Mouse (Mus musculus): ENCODE data around the gene Chrnb2. TPM values are rescaled to one million over a fixed set of nuclear protein-coding genes. Genes with fewer than 3 reads are reported as not detected.
A peak's percentile ranks its signal among the peaks of the same experiment; 100 is the strongest.
"Not testable (repeated sequence)": the region's sequence is repeated elsewhere in the genome, so short reads cannot be mapped to it uniquely, and the experiment has no call there.

The Chrnb2 gene
- polyA plus RNA-seq, 1 experiment from 2014 or later: 0.31 TPM

DNA sequence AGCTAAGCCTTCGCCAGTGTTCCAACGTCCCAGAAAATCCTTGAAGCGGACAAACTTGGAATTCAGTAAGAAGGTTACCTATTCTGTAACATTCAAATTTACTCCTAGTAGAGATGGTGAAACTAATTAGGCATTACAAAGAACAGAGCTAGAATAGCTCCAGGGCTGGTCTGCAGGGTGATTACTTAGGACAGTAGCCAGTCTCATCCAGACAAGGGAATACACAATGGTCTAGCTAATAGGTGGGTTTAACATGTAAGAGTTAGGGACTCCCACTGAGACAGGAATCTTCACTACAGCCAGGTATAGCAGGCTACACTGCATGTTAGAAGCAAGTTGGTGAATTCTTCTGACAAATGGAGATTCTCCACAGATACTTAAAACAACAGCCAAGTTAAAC lies 35.6 kb upstream of the Chrnb2 start:
- H3K9me3 ChIP-seq (replicated peaks): not testable (repeated sequence)
- WGBS (ENCODE audit: insufficient replicate concordance): 45% methylated on average over 3 of the region's 3 CpGs

DNA sequence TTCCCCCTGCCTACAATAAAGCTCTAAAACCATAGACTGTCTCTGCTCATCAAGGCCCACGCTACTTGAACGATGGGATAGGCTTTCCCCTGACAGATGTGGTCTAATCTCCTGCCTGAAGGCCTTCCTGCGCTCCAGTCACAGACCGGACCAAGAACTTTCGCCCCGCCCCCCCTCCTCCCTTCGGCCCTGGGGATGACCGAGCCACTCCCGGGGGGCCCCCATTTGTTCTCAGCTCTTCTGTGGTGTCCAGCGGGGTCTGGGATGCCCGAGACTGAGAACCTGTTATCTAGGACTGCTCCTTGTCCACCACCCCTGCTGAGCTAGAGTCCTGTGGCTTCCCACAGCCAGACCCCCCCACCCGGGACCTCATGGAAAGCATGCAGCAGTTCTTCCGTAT lies 35.0 kb upstream of the Chrnb2 start:
- Histone ChIP-seq H3K27ac (no peak overlapping the region), H3K9ac (no peak overlapping the region), H3K4me1 (peaks cover 4% of the 10 kb centered on the region; the same call in 1 of the 2 replicates), H3K27me3 (replicated peaks) (0 out of 2 replicates have a peak, but pooled peaks cover 3% of the 10 kb centered on the region), H3K36me3 (no peaks in the 10 kb centered on the region), H3K9me3 (replicated peaks) (no peaks in the 10 kb centered on the region), H3K4me3 (no peak overlapping the region), H3K4me2 (peak overlapping the region; percentile 27)
- ATAC-seq: peak; percentile 18; the same call in 1 of the 2 replicates
- 12% methylated on average over 13 of the region's 13 CpGs for WGBS (ENCODE audit: insufficient replicate concordance)

More for the DNA sequence above, 35.6 kb upstream of the Chrnb2 start:
- H3K27ac ChIP-seq; H3K4me3 ChIP-seq; H3K9ac ChIP-seq; H3K4me2 ChIP-seq; H3K27me3 ChIP-seq (replicated peaks); ATAC-seq; H3K36me3 ChIP-seq; H3K4me1 ChIP-seq: not testable (repeated sequence)

DNA sequence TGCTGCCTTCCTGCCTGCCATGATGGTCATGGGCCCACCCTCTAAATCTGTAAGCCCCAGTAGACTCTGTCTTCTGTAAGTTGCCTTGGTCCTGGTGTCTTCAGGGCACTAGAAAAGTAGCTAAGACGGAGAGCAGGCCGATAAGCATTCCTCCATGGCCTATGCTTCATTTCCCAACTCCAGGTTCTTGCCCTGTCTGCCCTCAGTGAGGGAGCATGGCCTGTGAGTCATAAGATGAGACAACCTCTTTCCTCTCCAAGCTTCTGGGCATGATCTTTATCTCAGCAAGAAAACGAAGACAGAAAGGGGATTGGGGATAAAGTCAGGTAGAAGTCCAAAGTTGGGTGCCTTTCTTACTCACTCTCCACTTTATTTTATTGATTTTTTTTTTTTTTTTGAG lies 34.1 kb upstream of the Chrnb2 start:
- Histone ChIP-seq H3K9me3 (replicated peaks) (no peaks in the 10 kb centered on the region), H3K4me2 (no peak overlapping the region), H3K4me1 (peaks cover 4% of the 10 kb centered on the region; the same call in 1 of the 2 replicates), H3K27ac (no peak overlapping the region), H3K4me3 (no peak overlapping the region), H3K9ac (no peak overlapping the region), H3K27me3 (replicated peaks) (0 out of 2 replicates have a peak, but pooled peaks cover 3% of the 10 kb centered on the region), H3K36me3 (no peaks in the 10 kb centered on the region)
- 56% methylated on average over 3 of the region's 3 CpGs for WGBS (ENCODE audit: insufficient replicate concordance)
- ATAC-seq: no peak

DNA sequence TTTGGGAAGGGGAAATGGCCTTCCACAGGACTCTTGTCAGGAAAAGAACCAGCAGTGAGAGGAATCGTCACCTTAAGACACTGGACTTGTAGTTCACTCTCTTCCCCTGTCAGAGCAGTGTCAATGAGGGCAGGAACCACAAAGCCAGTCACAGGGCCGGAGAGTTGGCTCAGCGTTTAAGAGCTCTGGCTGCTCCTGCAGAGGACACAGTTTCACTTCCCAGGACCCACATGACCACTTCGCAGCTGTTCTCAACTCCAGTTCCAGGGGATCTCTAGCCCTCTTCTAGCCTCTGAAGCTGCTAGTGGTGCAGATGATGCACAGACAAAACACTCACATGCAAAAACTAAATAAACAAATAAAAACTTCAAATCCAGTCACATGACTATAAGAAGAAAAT lies 31.9 kb upstream of the Chrnb2 start:
- Histone ChIP-seq H3K9ac (no peak overlapping the region), H3K4me1 (peaks cover 4% of the 10 kb centered on the region; the same call in 1 of the 2 replicates), H3K36me3 (no peaks in the 10 kb centered on the region), H3K27me3 (replicated peaks) (0 out of 2 replicates have a peak, but pooled peaks cover 3% of the 10 kb centered on the region), H3K4me2 (no peak overlapping the region), H3K4me3 (no peak overlapping the region), H3K27ac (no peak overlapping the region), H3K9me3 (replicated peaks) (no peaks in the 10 kb centered on the region)
- 28% methylated on average over 4 of the region's 4 CpGs for WGBS (ENCODE audit: insufficient replicate concordance)
- ATAC-seq: no peak

DNA sequence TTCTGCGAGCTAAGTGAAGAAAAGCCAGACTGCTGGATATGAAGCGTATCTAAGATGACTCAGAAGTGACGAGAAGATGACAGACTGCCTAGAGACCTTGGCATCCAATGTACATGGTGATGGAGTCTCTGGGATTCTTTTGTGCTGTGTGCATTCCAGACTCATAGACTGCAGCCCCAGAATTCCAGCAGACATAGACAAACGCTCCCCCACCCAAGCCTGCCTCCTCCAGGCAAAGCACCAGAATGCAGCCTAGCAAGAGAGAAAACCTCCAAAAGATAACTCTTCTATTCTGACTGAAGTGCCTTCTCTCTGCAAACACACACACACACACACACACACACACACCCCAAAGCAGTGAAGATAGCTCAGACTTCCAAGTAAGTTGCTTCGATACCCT lies 31.3 kb upstream of the Chrnb2 start:
- Histone ChIP-seq H3K9ac (no peak overlapping the region), H3K9me3 (replicated peaks) (no peaks in the 10 kb centered on the region), H3K27ac (no peak overlapping the region), H3K4me1 (peaks cover 4% of the 10 kb centered on the region; the same call in 1 of the 2 replicates), H3K27me3 (replicated peaks) (0 out of 2 replicates have a peak, but pooled peaks cover 3% of the 10 kb centered on the region), H3K4me2 (no peak overlapping the region), H3K36me3 (no peaks in the 10 kb centered on the region), H3K4me3 (no peak overlapping the region)
- 61% methylated on average over 5 of the region's 5 CpGs for WGBS (ENCODE audit: insufficient replicate concordance)
- ATAC-seq: no peak

DNA sequence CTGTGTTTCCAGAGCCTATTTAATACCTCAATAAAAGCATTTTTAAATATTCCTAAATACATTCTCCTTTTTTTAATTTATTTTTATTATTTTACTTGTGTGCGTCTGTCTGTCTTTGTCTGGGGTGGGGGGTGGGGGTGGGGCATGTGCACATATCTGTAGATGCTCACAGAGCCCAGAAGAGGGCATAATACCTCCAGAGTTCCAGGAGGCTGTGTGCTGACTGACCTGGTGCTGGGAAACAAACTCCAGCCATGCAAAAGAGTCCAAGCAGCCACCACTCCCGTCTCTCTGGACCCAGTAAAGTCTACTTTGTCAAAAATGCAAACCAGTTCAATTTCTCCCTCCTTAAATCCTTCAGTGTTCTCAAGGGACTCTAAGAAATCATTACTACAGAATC lies 30.2 kb upstream of the Chrnb2 start:
- Histone ChIP-seq H3K9me3 (replicated peaks) (no peaks in the 10 kb centered on the region), H3K4me1 (peaks cover 3% of the 10 kb centered on the region; the same call in 1 of the 2 replicates), H3K4me2 (no peak overlapping the region), H3K4me3 (no peak overlapping the region), H3K9ac (no peak overlapping the region), H3K36me3 (no peaks in the 10 kb centered on the region), H3K27me3 (replicated peaks) (0 out of 2 replicates have a peak, but pooled peaks cover 3% of the 10 kb centered on the region), H3K27ac (no peak overlapping the region)
- WGBS (ENCODE audit: insufficient replicate concordance): 48% methylated on average over 2 of the region's 2 CpGs
- ATAC-seq: no peak

DNA sequence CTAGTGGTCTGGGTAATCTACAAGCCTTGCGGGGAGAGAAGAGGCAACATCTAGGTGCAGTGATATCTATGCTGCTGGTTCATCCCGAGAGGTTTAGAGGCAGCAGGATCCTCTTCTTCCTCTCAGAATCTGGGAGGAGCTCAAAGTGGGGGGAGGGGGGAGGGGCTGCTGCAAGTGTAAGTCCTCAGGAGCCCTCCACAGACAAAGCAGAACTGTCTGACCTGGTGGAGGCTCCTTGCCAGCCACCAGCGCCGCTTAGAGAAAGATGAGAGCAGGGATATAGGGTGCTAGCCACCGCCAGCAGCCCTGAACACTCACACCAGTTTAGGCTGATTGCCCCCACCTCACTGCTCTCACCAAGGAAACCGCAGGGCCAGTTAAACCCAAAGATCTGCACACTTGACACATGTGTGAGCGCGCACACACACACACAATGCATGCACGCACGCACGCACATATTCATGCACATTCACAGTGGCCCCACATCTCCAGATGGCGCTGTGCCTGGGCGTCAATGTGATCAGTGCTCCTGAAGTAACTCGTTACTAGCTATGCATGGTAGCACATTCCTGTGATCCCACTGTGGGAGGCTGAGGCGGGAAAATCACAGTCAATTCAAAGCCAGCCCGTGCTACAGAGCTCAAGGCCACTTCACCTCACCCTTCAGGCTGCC lies 24.4 kb upstream of the Chrnb2 start:
- Histone ChIP-seq H3K36me3 (peaks cover 2% of the 10 kb centered on the region), H3K9ac (no peak overlapping the region), H3K4me2 (no peak overlapping the region), H3K27me3 (replicated peaks) (peaks cover 28% of the 10 kb centered on the region; the same call in 1 of the 2 replicates), H3K4me3 (no peak overlapping the region), H3K9me3 (replicated peaks) (no peaks in the 10 kb centered on the region), H3K27ac (no peak overlapping the region), H3K4me1 (0 out of 2 replicates have a peak, but pooled peaks cover 6% of the 10 kb centered on the region)
- no peak for ATAC-seq
- 60% methylated on average over 16 of the region's 16 CpGs for WGBS (ENCODE audit: insufficient replicate concordance)

DNA sequence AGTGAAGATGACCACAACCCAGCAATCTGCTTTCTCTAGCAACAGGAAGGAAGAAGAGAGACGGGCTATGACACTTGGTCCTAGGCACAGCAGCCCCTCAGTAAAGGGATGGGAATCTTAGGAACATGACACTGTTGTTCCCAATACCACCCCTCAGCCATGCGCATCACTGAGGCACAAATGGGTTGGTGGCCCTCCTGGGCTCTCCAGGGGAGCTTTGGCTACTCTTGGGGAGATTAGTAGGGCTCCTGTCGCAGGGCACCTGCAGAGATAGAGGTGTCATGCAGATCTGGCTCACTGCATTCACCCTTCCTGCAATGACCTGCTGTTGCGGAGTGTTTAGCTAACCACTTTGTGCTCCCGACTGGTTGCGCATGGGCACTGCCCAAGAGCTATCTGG lies 21.8 kb upstream of the Chrnb2 start:
- peaks cover 28% of the 10 kb centered on the region for H3K36me3 ChIP-seq
- H3K9me3 ChIP-seq (replicated peaks): no peaks in the 10 kb centered on the region
- H3K4me3 ChIP-seq: no peak overlapping the region
- no peak overlapping the region for H3K9ac ChIP-seq
- peaks cover 28% of the 10 kb centered on the region; the same call in 1 of the 2 replicates for H3K27me3 ChIP-seq (replicated peaks)
- 0 out of 2 replicates have a peak, but pooled peaks cover 6% of the 10 kb centered on the region for H3K4me1 ChIP-seq
- H3K27ac ChIP-seq: no peak overlapping the region
- H3K4me2 ChIP-seq: no peak overlapping the region
- WGBS (ENCODE audit: insufficient replicate concordance): 62% methylated on average over 6 of the region's 6 CpGs
- no peak for ATAC-seq

DNA sequence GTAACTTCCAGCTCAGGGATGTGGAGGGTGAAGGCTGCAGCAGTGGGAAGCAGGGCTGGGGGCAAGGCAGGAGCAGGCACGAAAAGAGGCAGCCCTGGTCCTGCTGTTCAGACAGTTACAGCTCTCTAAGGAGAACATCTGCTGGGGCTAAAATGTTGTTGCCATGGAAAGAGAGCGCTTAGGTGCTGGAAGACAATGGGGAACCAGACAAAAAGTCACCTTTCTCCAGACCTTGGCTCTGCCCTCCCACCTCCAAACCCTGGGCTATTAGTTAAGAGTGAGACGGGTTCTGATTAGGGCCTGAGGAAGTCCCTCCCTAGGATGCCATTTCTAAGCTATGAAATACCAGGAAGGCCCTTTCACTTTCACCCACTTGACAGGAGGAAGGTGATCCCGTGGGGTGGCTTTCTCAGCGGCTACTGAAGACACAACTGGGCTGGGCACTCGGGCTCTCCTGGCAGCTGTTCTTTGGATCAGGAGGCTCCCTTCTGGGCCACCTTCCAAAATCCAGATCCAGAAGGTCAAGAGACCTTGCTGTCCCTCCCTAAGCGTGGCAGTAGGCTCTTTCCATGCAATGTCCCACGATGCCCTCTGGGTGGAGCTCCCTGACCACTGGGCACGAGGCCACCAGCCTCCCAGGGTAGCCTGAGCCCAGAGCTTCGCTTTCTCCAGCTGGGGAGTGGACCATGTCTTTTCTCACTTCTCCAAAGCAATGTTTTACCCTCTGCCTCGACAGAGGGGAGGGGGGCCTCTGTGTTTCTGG lies 20.7 kb upstream of the Chrnb2 start:
- Histone ChIP-seq H3K4me1 (0 out of 2 replicates have a peak, but pooled peaks cover 6% of the 10 kb centered on the region), H3K4me3 (no peak overlapping the region; the same call in 1 of the 2 replicates), H3K36me3 (peaks cover 39% of the 10 kb centered on the region), H3K27ac (no peak overlapping the region), H3K9me3 (replicated peaks) (no peaks in the 10 kb centered on the region), H3K9ac (no peak overlapping the region), H3K27me3 (replicated peaks) (peaks cover 28% of the 10 kb centered on the region; the same call in 1 of the 2 replicates), H3K4me2 (peak overlapping the region; percentile 34)
- no peak for ATAC-seq
- WGBS (ENCODE audit: insufficient replicate concordance): 13% methylated on average over 11 of the region's 11 CpGs

DNA sequence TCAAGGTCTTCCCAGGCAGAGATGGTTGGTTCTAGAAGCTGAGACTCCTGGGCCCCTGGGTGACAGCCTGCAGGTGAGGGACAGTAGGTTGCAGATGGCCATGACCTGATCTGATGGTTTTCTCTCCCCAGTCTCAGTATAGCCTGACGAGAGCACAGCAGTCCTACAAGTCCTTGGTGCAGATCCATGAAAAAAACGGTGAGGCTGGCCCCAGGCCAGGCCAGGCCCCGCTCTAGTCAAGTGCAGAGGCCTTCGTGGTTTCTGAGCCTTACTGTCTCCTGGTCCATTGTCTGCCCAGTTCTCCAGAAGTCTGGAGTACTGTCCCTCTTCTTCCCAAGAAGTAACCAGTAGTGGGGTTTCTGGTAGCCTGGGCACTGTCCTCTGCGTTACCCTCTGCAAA lies 17.2 kb upstream of the Chrnb2 start:
- no peak overlapping the region for H3K4me2 ChIP-seq
- WGBS (ENCODE audit: insufficient replicate concordance): 79% methylated on average over 5 of the region's 5 CpGs
- H3K9me3 ChIP-seq (replicated peaks): no peaks in the 10 kb centered on the region
- 0 out of 2 replicates have a peak, but pooled peaks cover 6% of the 10 kb centered on the region for H3K27me3 ChIP-seq (replicated peaks)
- no peak for ATAC-seq
- H3K27ac ChIP-seq: no peak overlapping the region
- H3K4me1 ChIP-seq: 0 out of 2 replicates have a peak, but pooled peaks cover 6% of the 10 kb centered on the region
- peaks cover 74% of the 10 kb centered on the region for H3K36me3 ChIP-seq
- no peak overlapping the region for H3K4me3 ChIP-seq
- no peak overlapping the region for H3K9ac ChIP-seq

DNA sequence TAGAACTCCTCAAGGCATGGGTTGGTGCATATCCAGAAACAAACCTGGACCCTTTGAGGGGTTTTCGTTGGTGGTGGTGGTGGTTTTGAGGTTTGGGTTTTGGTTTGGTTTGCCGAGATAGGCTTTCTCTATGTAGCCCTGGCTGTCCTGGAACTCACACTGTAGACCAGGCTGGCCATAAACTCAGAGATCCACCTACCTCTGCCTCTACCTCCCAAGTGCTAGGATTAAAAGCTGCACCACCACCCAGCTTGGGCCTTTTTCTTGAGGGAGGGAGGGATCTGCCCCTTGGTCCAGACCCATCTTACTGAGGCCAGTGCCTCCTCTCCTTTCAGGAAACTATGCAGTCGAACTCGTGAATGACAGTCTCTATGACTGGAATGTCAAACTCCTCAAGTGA lies 15.7 kb upstream of the Chrnb2 start:
- no peak overlapping the region for H3K27ac ChIP-seq
- H3K4me3 ChIP-seq: no peak overlapping the region
- peaks cover 86% of the 10 kb centered on the region for H3K36me3 ChIP-seq
- no peak overlapping the region for H3K4me2 ChIP-seq
- no peaks in the 10 kb centered on the region for H3K27me3 ChIP-seq (replicated peaks)
- H3K9ac ChIP-seq: no peak overlapping the region
- no peaks in the 10 kb centered on the region for H3K9me3 ChIP-seq (replicated peaks)
- WGBS (ENCODE audit: insufficient replicate concordance): 68% methylated on average over 4 of the region's 4 CpGs
- peaks cover 11% of the 10 kb centered on the region for H3K4me1 ChIP-seq
- ATAC-seq: no peak

DNA sequence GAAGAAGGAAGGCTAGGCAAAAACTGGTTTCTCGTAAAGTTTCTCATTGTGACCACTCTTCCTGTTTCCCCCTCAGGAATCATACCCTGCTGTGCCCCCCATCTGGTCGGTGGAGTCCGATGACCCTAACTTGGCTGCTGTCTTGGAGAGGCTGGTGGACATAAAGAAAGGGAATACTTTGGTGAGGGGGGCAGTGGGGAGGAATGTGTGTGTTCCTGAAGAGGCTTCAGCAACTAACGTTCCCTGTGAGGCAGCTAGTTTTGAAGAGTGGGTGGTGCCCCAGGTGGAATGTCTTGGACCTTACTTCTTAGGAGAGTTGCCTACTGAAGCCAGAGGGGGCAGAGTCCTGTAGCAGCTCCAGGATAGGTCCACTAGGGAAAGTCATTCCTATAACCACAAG lies 11.6 kb upstream of the Chrnb2 start:
- no peak for ATAC-seq
- Histone ChIP-seq H3K27ac (no peak overlapping the region), H3K36me3 (peaks cover 56% of the 10 kb centered on the region), H3K4me3 (no peak overlapping the region), H3K4me1 (peaks cover 42% of the 10 kb centered on the region), H3K27me3 (replicated peaks) (no peaks in the 10 kb centered on the region), H3K9me3 (replicated peaks) (no peaks in the 10 kb centered on the region), H3K4me2 (no peak overlapping the region; the same call in 1 of the 2 replicates), H3K9ac (no peak overlapping the region)
- WGBS (ENCODE audit: insufficient replicate concordance): 80% methylated on average over 4 of the region's 4 CpGs

Measured in liver, embryonic 12.5 days (tissue).